Mouse (Mus musculus): ENCODE measurements around the gene Stoml1. TPM values are rescaled to one million over a fixed set of nuclear protein-coding genes. Genes with fewer than 3 reads are reported as not detected.
A peak's percentile ranks its signal among the peaks of the same experiment; 100 is the strongest.
"Not testable (repeated sequence)": the region's sequence is repeated elsewhere in the genome, so short reads cannot be mapped to it uniquely, and the experiment has no call there.

Stoml1 gene
- polyA plus RNA-seq, 1 experiment from 2014 or later = 45.8 TPM

DNA sequence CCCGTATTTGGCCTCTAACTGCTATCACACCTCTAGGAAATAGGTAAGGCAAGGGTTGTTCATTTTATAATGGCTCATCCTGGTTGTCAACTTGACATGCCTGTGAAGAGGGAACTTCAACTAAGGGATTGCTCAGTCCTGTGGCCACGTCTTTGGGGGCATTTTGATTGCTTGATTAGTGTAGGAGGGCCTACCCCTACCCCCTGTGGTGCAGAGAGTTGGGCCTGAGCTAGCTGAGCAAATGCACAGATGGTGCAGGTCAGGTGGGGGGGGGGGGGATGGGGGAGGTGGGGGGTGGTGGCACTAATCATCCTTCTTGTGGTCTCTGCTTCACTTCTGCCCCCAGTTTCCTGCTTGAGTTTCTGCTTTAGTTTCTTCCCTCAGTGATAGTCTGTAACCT is 2.1 kb downstream of the Stoml1 start:
- CTCF ChIA-PET = no interaction called here
- no peaks in the 10 kb centered on the region for H3K27me3 ChIP-seq
- ATAC-seq (no peak), DNase-seq (ENCODE audit: low read depth, low spot score) (no peak)
- in situ Hi-C loops (cut with MboI; ENCODE audit: low pct_unique_long_range_greater_than_20kb) = no loop called here
- POLR2A ChIA-PET = no interaction called here
- TF ChIP-seq CTCF (IDR thresholded peaks at IDR 0.05) = no peak

DNA sequence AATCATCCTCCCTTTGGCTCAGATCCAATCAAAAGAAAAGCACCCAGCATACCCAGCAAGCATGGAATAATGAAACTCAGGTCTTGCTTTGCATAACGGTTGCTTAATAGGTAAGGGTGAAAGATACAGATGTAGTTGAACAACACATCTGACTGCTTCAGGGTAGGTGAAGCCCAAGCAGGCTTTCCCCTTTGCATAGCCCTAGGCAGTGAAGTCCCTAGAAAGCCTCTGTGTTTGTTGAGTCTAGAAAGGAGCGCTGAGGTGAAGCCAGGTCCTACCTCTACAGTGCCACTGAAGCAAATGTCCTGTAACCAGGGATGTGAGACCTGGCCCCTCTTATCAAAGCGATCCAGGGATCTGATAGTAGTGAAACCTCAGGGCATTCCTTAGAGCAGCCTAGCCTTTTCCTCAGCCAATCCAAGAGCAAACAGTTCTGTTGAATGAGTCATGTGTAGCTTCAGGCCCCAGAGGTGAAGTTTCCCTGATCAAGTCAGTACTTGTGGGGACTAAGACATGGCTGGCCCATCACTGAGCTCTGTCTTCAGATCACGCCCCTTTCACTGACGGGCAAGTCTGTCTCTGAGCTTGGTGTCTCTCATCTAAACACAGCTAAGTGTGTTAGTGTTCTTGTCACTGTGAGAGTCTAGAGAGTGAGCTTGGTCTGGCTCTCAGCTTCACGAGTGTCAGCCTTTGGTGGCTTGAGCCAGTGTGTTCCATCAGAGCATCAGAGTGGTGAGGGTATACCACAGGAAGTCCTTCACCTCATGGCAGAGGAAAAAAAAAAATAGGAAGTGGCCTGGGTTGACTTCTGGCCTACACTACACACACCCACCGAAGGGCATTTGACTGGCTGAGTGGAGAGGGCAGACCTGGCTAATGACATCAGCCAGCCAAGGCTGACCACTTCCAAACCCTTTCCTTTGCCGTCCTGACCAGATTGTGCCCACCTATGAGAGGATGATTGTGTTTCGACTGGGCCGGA is 3.0 kb downstream of the Stoml1 start:
- no peaks in the 10 kb centered on the region for H3K27me3 ChIP-seq
- TF ChIP-seq CTCF (IDR thresholded peaks at IDR 0.05) = no peak
- ATAC-seq (no peak), DNase-seq (ENCODE audit: low read depth, low spot score) (no peak)
- POLR2A ChIA-PET = interaction anchor here (1.1 kb wide), 1 partner anchor 7 kb away, joined by 3 read pairs; no protein-coding TSS in a partner anchor
- CTCF ChIA-PET = interaction anchor here (1.1 kb wide), 1 partner anchor 18 kb away, joined by 4 read pairs; no protein-coding TSS in a partner anchor
- in situ Hi-C loops (cut with MboI; ENCODE audit: low pct_unique_long_range_greater_than_20kb) = no loop called here

DNA sequence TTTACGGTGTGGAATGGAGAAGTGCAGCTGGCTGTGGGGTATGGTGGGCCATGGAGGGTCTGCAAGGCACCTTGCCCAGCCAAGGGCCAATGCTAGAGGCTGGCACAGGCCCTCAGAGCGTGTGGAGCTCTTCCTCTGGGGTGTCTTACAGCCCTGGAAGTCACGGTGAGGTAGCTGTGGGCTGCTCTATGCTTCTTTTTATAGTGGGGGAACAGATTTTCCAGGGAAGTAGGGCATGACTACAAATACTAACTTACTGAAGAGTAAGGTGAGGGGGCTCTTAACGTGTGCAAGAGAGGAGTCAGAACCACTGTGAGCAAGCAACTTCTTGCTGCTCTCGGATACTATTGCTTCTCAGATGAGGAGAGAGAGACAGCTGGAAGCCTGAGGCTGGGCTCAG is 9.5 kb downstream of the Stoml1 start:
- H3K27me3 ChIP-seq = no peaks in the 10 kb centered on the region
- ATAC-seq (no peak), DNase-seq (ENCODE audit: low read depth, low spot score) (no peak)
- CTCF ChIA-PET = interaction anchor here (1.5 kb wide), 1 partner anchor 10 kb away, joined by 3 read pairs; no protein-coding TSS in a partner anchor
- in situ Hi-C loops (cut with MboI; ENCODE audit: low pct_unique_long_range_greater_than_20kb) = no loop called here
- POLR2A ChIA-PET = interaction anchor here (1.3 kb wide), 1 partner anchor 9 kb away, joined by 3 read pairs; no protein-coding TSS in a partner anchor
- no peak for TF ChIP-seq CTCF (IDR thresholded peaks at IDR 0.05)

DNA sequence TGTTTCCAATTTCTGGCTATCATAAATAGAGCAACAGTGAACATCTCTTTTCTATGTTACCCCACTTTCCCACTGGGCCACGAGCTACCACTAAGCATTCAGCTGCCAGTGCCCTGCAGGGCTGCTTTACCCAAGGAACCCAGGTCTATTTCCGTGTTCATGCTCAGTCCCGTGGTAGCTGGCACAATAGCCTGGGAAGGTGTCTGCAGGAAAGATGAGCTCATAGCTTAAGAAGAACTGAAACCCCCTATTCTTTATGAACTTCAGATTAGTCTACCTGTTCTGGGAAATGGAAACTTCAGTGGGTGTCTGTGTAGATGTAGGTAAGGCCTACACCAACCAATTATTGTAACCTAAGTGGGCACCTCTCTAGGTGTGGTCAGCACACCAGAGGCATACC is 12.4 kb downstream of the Stoml1 start:
- H3K27me3 ChIP-seq = no peaks in the 10 kb centered on the region
- ChIA-PET POLR2A (no interaction called here), CTCF (interaction anchor here (1.0 to 1.1 kb wide), 2 partner anchors 17 to 45 kb away, joined by 3 to 4 read pairs; no protein-coding TSS in a partner anchor)
- ATAC-seq (no peak), DNase-seq (ENCODE audit: low read depth, low spot score) (no peak)
- TF ChIP-seq CTCF (IDR thresholded peaks at IDR 0.05) = no peak
- in situ Hi-C loops (cut with MboI; ENCODE audit: low pct_unique_long_range_greater_than_20kb) = no loop called here

DNA sequence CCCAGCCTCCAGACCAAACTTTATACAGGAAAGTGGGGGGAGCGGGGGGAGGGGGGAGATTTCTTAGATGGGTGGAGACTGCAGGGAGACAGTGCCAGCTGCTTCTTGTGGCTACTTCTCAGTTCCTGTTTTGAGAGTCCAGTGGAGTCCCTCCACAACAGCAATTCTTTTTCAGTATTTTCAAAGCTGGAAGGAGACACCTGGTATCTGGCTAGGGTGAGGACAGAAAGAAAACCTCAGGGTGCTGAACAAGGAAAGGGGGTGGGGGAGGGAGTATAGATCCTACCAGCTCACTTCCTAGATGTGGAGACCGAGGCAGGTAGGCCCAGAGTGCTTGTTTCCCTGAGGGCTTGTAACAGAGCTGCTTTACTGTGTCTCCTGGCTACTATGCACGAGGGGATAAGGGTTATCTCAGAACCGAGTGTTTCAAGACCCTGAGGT is 13.6 kb downstream of the Stoml1 start:
- POLR2A ChIA-PET = no interaction called here
- no peaks in the 10 kb centered on the region for H3K27me3 ChIP-seq
- in situ Hi-C loops (cut with MboI; ENCODE audit: low pct_unique_long_range_greater_than_20kb) = no loop called here
- DNase-seq (ENCODE audit: low read depth, low spot score) (no peak), ATAC-seq (no peak)
- no peak for TF ChIP-seq CTCF (IDR thresholded peaks at IDR 0.05)
- CTCF ChIA-PET = interaction anchor here (1.6 kb wide), 1 partner anchor 14 kb away, joined by 4 read pairs; no protein-coding TSS in a partner anchor

DNA sequence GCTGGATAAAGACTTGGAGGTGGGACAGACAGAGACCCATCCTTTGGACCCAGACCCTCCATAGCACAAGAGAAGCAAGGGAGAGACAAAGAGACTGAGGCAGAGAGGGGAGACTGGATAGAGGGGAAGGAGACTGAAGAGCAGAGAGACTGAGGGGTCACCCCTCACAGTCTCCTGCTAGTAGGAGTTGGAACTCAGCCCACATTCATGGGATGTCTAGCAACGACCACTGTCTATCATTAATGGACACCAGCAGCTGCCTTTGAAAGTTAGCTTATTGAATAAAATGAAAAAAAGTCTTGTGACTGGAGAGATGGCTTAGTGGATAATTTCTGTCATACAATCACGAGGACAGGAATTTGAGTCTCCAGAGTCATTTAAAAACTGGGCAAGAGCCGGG is 14.1 kb downstream of the Stoml1 start:
- H3K27me3 ChIP-seq = no peaks in the 10 kb centered on the region
- no peak for DNase-seq (ENCODE audit: low read depth, low spot score)
- in situ Hi-C loops (cut with MboI; ENCODE audit: low pct_unique_long_range_greater_than_20kb) = no loop called here
- CTCF ChIA-PET = interaction anchor here (1.6 kb wide), 1 partner anchor 13 kb away, joined by 4 read pairs; no protein-coding TSS in a partner anchor
- ATAC-seq = no peak
- POLR2A ChIA-PET = interaction anchor here (0.8 kb wide), 1 partner anchor 20 kb away, joined by 4 read pairs; no protein-coding TSS in a partner anchor
- TF ChIP-seq CTCF (IDR thresholded peaks at IDR 0.05) = no peak

- ChIA-PET POLR2A (no interaction called here), CTCF (interaction anchor here (0.7 to 1.0 kb wide), 3 partner anchors 12 to 26 kb away, joined by 3 read pairs; no protein-coding TSS in a partner anchor)
- DNase-seq (ENCODE audit: low read depth, low spot score) = no peak
Measured at GRCm38 (mm10) chr9:58268384-58269313, 15.7 kb downstream of the Stoml1 start.

GRCm38 (mm10) chr9:58270081-58270480 is 17.1 kb downstream of the Stoml1 start:
- in situ Hi-C loops (cut with MboI; ENCODE audit: low pct_unique_long_range_greater_than_20kb) = no loop called here
- ChIA-PET CTCF (no interaction called here), POLR2A (no interaction called here)
- no peaks in the 10 kb centered on the region for H3K27me3 ChIP-seq
- TF ChIP-seq CTCF (IDR thresholded peaks at IDR 0.05) = no peak
- ATAC-seq (no peak), DNase-seq (ENCODE audit: low read depth, low spot score) (no peak)

More at GRCm38 (mm10) chr9:58268384-58269313, 15.7 kb downstream of the Stoml1 start:
- ATAC-seq = no peak
- H3K27me3 ChIP-seq = no peaks in the 10 kb centered on the region
- TF ChIP-seq CTCF (IDR thresholded peaks at IDR 0.05) = peak; percentile 84
- in situ Hi-C loops (cut with MboI; ENCODE audit: low pct_unique_long_range_greater_than_20kb) = no loop called here

DNA sequence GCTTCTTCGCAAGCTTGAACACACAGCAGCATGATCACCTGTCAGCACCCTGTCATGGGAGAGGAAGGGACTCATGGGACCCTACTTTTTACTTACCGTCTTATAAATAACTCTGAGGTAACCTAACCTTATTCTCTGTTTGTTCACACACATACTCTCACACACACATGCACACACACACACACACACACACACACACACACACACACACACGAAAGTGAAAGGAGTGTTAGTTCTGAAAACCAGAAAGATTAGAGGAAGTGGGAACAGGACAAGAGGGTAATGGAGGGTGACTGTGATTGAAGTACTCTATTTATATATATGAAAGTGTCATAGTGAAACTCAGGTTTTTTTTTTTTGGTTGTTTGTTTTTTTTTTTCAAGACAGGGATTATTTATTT is 18.1 kb downstream of the Stoml1 start:
- POLR2A ChIA-PET = no interaction called here
- in situ Hi-C loops (cut with MboI; ENCODE audit: low pct_unique_long_range_greater_than_20kb) = no loop called here
- H3K27me3 ChIP-seq = no peaks in the 10 kb centered on the region
- ATAC-seq = no peak
- CTCF ChIA-PET = no interaction called here
- no peak for TF ChIP-seq CTCF (IDR thresholded peaks at IDR 0.05)
- no peak for DNase-seq (ENCODE audit: low read depth, low spot score)

GRCm38 (mm10) chr9:58271551-58271950 is 18.6 kb downstream of the Stoml1 start:
- CTCF ChIA-PET = interaction anchor here (1.0 kb wide), 1 partner anchor 9 kb away, joined by 3 read pairs; no protein-coding TSS in a partner anchor
- H3K27me3 ChIP-seq; POLR2A ChIA-PET; in situ Hi-C loops (cut with MboI; ENCODE audit: low pct_unique_long_range_greater_than_20kb); DNase-seq (ENCODE audit: low read depth, low spot score); ATAC-seq: not testable (repeated sequence)
